Mouse (Mus musculus) G1E (cell line): ENCODE data around the gene Carf. TPM values are rescaled to one million over a fixed set of nuclear protein-coding genes. Genes with fewer than 3 reads are reported as not detected.
A peak's percentile ranks its signal among the peaks of the same experiment; 100 is the strongest.
"Not testable (repeated sequence)": the region's sequence is repeated elsewhere in the genome, so short reads cannot be mapped to it uniquely, and the experiment has no call there.

Experiments
- ATAC-seq: 2 replicates; pipeline ENCODE4 v1.8.0; 2016; ENCODE audit warnings: mild to moderate bottlenecking; ENCODE audit not compliant: insufficient number of reproducible peaks, poor library complexity, low FRiP score, severe bottlenecking; ENCODE audit errors: extremely low read depth
- DNase-seq: peaks from one replicate; pipeline ENCODE4 v3.0.0; 2012; ENCODE audit warnings: low spot score
- H3K27me3 ChIP-seq: 2 replicates; pipeline ENCODE4 v1.6.1; 2012; ENCODE audit warnings: mild to moderate bottlenecking, low read length, inconsistent platforms; ENCODE audit not compliant: insufficient read depth
- H3K36me3 ChIP-seq: replicated peaks from 2 replicates; pipeline ENCODE3; 2012; ENCODE audit warnings: mild to moderate bottlenecking, inconsistent platforms
- H3K4me1 ChIP-seq: 2 replicates; pipeline ENCODE4 v1.6.1; 2012; ENCODE audit warnings: low read depth, low read length, inconsistent platforms, mixed read lengths; ENCODE audit not compliant: insufficient read depth
- H3K4me3 ChIP-seq: 2 replicates; pipeline ENCODE4 v1.5.1; 2012; ENCODE audit warnings: low read depth, mild to moderate bottlenecking, inconsistent platforms, low read length, moderate library complexity, mixed read lengths
- H3K9me3 ChIP-seq: replicated peaks from 2 replicates; pipeline ENCODE4 v1.6.1; 2012; ENCODE audit warnings: inconsistent platforms
- CTCF ChIP-seq: IDR thresholded peaks from 2 replicates; pipeline ENCODE4 v1.5.1; 2012; ENCODE audit warnings: low read depth, low read length, inconsistent platforms, mixed read lengths
- GATA1 ChIP-seq: IDR thresholded peaks from 2 replicates; pipeline ENCODE4 v1.6.1; 2012; ENCODE audit warnings: borderline replicate concordance, low read length, inconsistent platforms, mixed read lengths
- GATA2 ChIP-seq: IDR thresholded peaks from 2 replicates; pipeline ENCODE4 v1.6.1; 2012; ENCODE audit warnings: low read depth, low read length, inconsistent platforms, borderline replicate concordance
- POLR2AphosphoS5 ChIP-seq: IDR thresholded peaks from 2 replicates; pipeline ENCODE4 v1.6.1; 2012; ENCODE audit warnings: low read depth, low read length, inconsistent platforms; ENCODE audit not compliant: insufficient replicate concordance
- TAL1 ChIP-seq: conservative IDR thresholded peaks from 2 replicates; pipeline ENCODE4 v1.6.1; 2012; ENCODE audit warnings: low read depth, low read length, inconsistent platforms, mixed read lengths
- polyA plus RNA-seq: library from polyadenylated mRNA; stranded (reverse); fragments of >175 nt; gene quantifications from 2 replicates; pipeline ENCODE4 v1.2.3, GENCODE M21; 2012
- total RNA-seq, 2 experiments: library from RNA; stranded (forward) in 1 of 2; stranded (reverse) in 1 of 2; fragments of 200-1000 nt in 1 of 2; fragments of >200 nt in 1 of 2; fragmentation: Nextera tagmentation in 1 of 2; gene quantifications; 2 replicates each; pipeline ENCODE4 v1.2.3; 2014 to 2017

Gene Carf
- 56.5 and 57.1 TPM in 2 replicates for total RNA-seq (2014; fragmentation: Nextera tagmentation)
- 22.4 and 29.4 TPM in 2 replicates for total RNA-seq (2017)
- polyA plus RNA-seq: 0.79 and 0.93 TPM in 2 replicates

GRCm38 (mm10) chr1:60098024-60098781 lies at the start of gene Carf, which contains the start of gene Wdr12:
Carf (plus strand) TSS chr1:60098247.
Wdr12 (minus strand) TSS chr1:60098645.
- Histone ChIP-seq H3K4me1 (peaks cover 33% of the 10 kb centered on the region), H3K4me3 (peak within 1 kb of the TSS; percentile 86)
- DNase-seq: peak; percentile 87

GRCm38 (mm10) chr1:60054659-60055058 lies 43.4 kb upstream of the Carf start:
- peaks cover 6% of the 10 kb centered on the region; the same call in 1 of the 2 replicates for H3K4me1 ChIP-seq
- H3K4me3 ChIP-seq: no peak overlapping the region
- H3K9me3 ChIP-seq: no peaks in the 10 kb centered on the region
- DNase-seq: no peak
- H3K27me3 ChIP-seq: no peaks in the 10 kb centered on the region
- peak; percentile 66 for TF ChIP-seq CTCF
- no peak for TF ChIP-seq POLR2AphosphoS5
- H3K36me3 ChIP-seq: no peaks in the 10 kb centered on the region
- peak; percentile 28; the same call in 1 of the 2 replicates for ATAC-seq

More at GRCm38 (mm10) chr1:60098024-60098781, at the start of gene Carf, which contains the start of gene Wdr12:
- Histone ChIP-seq H3K36me3 (peaks cover 27% of the 10 kb centered on the region), H3K27me3 (no peaks in the 10 kb centered on the region), H3K9me3 (no peaks in the 10 kb centered on the region)
- peak; percentile 65 for ATAC-seq
- TF ChIP-seq GATA2 (no peak), GATA1 (no peak), CTCF (no peak), TAL1 (no peak), POLR2AphosphoS5 (peak; percentile 73; the same call in 1 of the 2 replicates)

GRCm38 (mm10) chr1:60056310-60056709 lies 41.7 kb upstream of the Carf start:
- no peak overlapping the region for H3K4me3 ChIP-seq
- no peaks in the 10 kb centered on the region for H3K27me3 ChIP-seq
- no peak for ATAC-seq
- H3K36me3 ChIP-seq: no peaks in the 10 kb centered on the region
- TF ChIP-seq TAL1: no peak
- no peaks in the 10 kb centered on the region for H3K9me3 ChIP-seq
- no peak for DNase-seq
- H3K4me1 ChIP-seq: peaks cover 6% of the 10 kb centered on the region; the same call in 1 of the 2 replicates

GRCm38 (mm10) chr1:60070725-60071124 lies 27.3 kb upstream of the Carf start:
- ATAC-seq: peak; percentile 60
- Histone ChIP-seq H3K4me1 (peaks cover 18% of the 10 kb centered on the region), H3K36me3 (peaks cover 22% of the 10 kb centered on the region)
- H3K4me3 ChIP-seq, DNase-seq, H3K27me3 ChIP-seq, H3K9me3 ChIP-seq: not testable (repeated sequence)

- H3K27me3 ChIP-seq: no peaks in the 10 kb centered on the region
- no peak for DNase-seq
- peaks cover 24% of the 10 kb centered on the region for H3K4me1 ChIP-seq
- no peak for ATAC-seq
- TF ChIP-seq POLR2AphosphoS5 (no peak), GATA1 (no peak), GATA2 (no peak), CTCF (no peak), TAL1 (no peak)
- H3K9me3 ChIP-seq: no peaks in the 10 kb centered on the region
- no peak overlapping the region for H3K4me3 ChIP-seq
- peaks cover 62% of the 10 kb centered on the region for H3K36me3 ChIP-seq
These were observed 23.1 kb upstream of the Carf start for GRCm38 (mm10) chr1:60074935-60075334.

GRCm38 (mm10) chr1:60075590-60075989 lies 22.5 kb upstream of the Carf start:
- H3K9me3 ChIP-seq: no peaks in the 10 kb centered on the region
- peaks cover 21% of the 10 kb centered on the region for H3K4me1 ChIP-seq
- DNase-seq (no peak), ATAC-seq (no peak)
- H3K4me3 ChIP-seq: no peak overlapping the region
- TF ChIP-seq GATA2 (no peak), TAL1 (no peak)
- peaks cover 68% of the 10 kb centered on the region for H3K36me3 ChIP-seq
- no peaks in the 10 kb centered on the region for H3K27me3 ChIP-seq

GRCm38 (mm10) chr1:60076411-60076810 lies 21.6 kb upstream of the Carf start:
- Histone ChIP-seq H3K9me3 (no peaks in the 10 kb centered on the region), H3K4me1 (peaks cover 16% of the 10 kb centered on the region), H3K4me3 (no peak overlapping the region), H3K36me3 (peaks cover 70% of the 10 kb centered on the region), H3K27me3 (no peaks in the 10 kb centered on the region)
- DNase-seq (no peak), ATAC-seq (no peak)
- TF ChIP-seq POLR2AphosphoS5 (no peak), GATA2 (no peak), TAL1 (no peak), GATA1 (no peak), CTCF (no peak)
